Mouse (Mus musculus) stomach, embryonic 16.5 days (tissue): ENCODE measurements at regions not wholly inside any gene's neighbourhood (a gene's known extent, or its start where the extent isn't known, plus 50 kb on each side); places are given as distances from the start of the nearest gene placed in this dataset.

Experiments used
- ATAC-seq: fragments of 200-750 bp; cut with Nextera tagmentation; 2 replicates; pipeline ENCODE4 v1.8.0; 2017; ENCODE audit warnings: moderate number of reproducible peaks, moderate TSS enrichment; ENCODE audit not compliant: insufficient read depth, low FRiP score
- H3K27ac ChIP-seq: fragments of 300-500 bp; sonication (generic); 2 replicates; pipeline ENCODE4 v1.5.1; 2014; ENCODE audit warnings: low read length
- H3K27me3 ChIP-seq: fragments of 300-500 bp; sonication (generic); 2 replicates; pipeline ENCODE4 v1.6.1; 2014; ENCODE audit warnings: low read length, control low read depth, mixed read lengths; ENCODE audit not compliant: control insufficient read depth, insufficient read depth
- H3K36me3 ChIP-seq: fragments of 300-500 bp; sonication (generic); 2 replicates; pipeline ENCODE4 v1.6.1; 2014; ENCODE audit warnings: low read length; ENCODE audit not compliant: control insufficient read depth, insufficient read depth
- H3K4me1 ChIP-seq: fragments of 300-500 bp; sonication (generic); 2 replicates; pipeline ENCODE4 v1.6.1; 2014; ENCODE audit warnings: low read length, control low read depth, mixed read lengths; ENCODE audit not compliant: control insufficient read depth, insufficient read depth
- H3K4me2 ChIP-seq: fragments of 300-500 bp; sonication (generic); 2 replicates; pipeline ENCODE4 v1.6.1; 2014; ENCODE audit warnings: low read depth, low read length, mixed read lengths
- H3K4me3 ChIP-seq: fragments of 300-500 bp; sonication (generic); replicated peaks from 2 replicates; pipeline ENCODE4 v1.5.1; 2014; ENCODE audit warnings: mild to moderate bottlenecking, low read length
- H3K9ac ChIP-seq: fragments of 300-500 bp; sonication (generic); 2 replicates; pipeline ENCODE4 v1.6.1; 2014; ENCODE audit warnings: low read length
- H3K9me3 ChIP-seq: fragments of 300-500 bp; sonication (generic); replicated peaks from 2 replicates; pipeline ENCODE4 v1.6.1; 2016; ENCODE audit warnings: low read length, control low read depth; ENCODE audit not compliant: control insufficient read depth
- WGBS: fragments of 180-500 bp; shearing (Covaris S2); extraction: QIAGEN DNeasy Blood & Tissue Kit; methylation state at CpG from one replicate; pipeline ENCODE4 v1.1.7; 2014; 5-methylcytosine and 5-hydroxymethylcytosine counted together

GRCm38 (mm10) chr6:31169868-31170600 is 211.2 kb upstream of the Klf14 start:
- Histone ChIP-seq H3K27ac (no peak overlapping the region), H3K36me3 (no peaks in the 10 kb centered on the region), H3K27me3 (no peaks in the 10 kb centered on the region), H3K4me1 (no peaks in the 10 kb centered on the region), H3K4me3 (no peak overlapping the region), H3K4me2 (no peak overlapping the region), H3K9me3 (no peaks in the 10 kb centered on the region), H3K9ac (no peak overlapping the region)
- WGBS, result 39% methylated on average over 9 of the region's 9 CpGs
- ATAC-seq, result no peak

DNA sequence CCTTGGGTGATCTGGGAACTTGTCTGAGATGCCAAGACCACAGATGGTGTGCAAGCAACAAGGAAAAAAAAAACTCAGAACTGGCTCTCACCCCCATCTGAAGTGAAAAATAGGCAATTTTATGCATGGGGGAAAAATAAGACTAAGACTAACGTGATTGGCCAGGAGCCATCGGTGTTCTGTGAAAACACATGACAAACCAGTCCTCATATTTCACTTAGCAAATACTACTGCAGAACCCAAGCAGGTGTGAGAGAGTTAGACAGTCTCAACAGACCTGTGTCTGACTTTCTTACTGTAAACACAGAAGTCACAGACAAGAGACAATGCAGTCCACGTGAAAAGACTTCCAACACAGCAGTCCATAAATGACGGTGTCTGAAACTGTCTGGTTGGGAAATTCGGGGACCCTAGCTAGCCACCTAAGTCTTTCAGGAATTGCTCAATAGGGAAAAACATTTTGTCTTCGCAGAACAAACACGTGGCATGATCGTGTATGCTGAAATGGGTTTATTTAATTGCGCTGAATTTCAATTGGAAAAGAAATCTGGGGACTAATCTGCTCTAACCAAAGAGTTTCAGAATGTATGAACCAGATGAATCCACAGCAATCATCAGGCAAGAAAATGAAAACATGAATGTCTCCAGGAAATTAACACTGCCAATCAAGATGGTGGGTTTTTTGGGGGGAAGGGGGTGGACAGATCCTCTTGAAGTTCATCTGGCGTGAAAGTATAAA is 213.1 kb upstream of the Klf14 start:
- no peak overlapping the region for H3K4me3 ChIP-seq
- WGBS, result 73% methylated on average over 10 of the region's 10 CpGs
- no peaks in the 10 kb centered on the region for H3K27me3 ChIP-seq
- H3K4me1 ChIP-seq, result no peaks in the 10 kb centered on the region
- H3K36me3 ChIP-seq, result no peaks in the 10 kb centered on the region
- no peak overlapping the region for H3K9ac ChIP-seq
- H3K27ac ChIP-seq, result no peak overlapping the region
- no peak for ATAC-seq
- no peaks in the 10 kb centered on the region for H3K9me3 ChIP-seq
- H3K4me2 ChIP-seq, result no peak overlapping the region

- H3K9ac ChIP-seq, result no peak overlapping the region
- H3K36me3 ChIP-seq, result no peaks in the 10 kb centered on the region
- no peak overlapping the region for H3K27ac ChIP-seq
- H3K4me3 ChIP-seq, result no peak overlapping the region
- no peaks in the 10 kb centered on the region for H3K4me1 ChIP-seq
- 78% methylated on average over 6 of the region's 6 CpGs for WGBS
- no peaks in the 10 kb centered on the region for H3K27me3 ChIP-seq
- no peak for ATAC-seq
- H3K9me3 ChIP-seq, result no peaks in the 10 kb centered on the region
- no peak overlapping the region for H3K4me2 ChIP-seq
These were observed 216.9 kb upstream of the Klf14 start for GRCm38 (mm10) chr6:31175769-31176168.

DNA sequence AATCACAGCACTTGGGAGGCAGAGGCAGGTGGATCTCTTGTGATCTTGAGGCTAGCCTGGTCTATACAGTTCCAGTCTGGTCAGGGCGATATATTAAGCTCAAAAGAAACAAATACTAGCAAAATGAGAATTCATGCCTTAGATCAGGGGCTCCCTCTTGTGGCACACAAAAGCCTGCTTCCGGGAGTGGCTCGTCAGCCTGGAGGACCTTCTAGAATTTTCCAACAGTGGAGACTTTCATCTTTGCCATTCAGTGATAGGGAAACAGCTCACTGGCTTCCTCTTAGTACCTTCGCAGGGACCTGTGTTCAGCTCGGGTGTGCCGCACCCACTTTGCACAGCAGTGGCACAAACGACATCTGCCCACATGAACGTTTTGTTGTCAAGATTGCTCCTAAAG is 217.5 kb upstream of the Klf14 start:
- H3K9ac ChIP-seq, result no peak overlapping the region
- no peaks in the 10 kb centered on the region for H3K9me3 ChIP-seq
- no peaks in the 10 kb centered on the region for H3K36me3 ChIP-seq
- no peak for ATAC-seq
- WGBS, result 69% methylated on average over 8 of the region's 8 CpGs
- H3K27ac ChIP-seq, result no peak overlapping the region
- H3K27me3 ChIP-seq, result no peaks in the 10 kb centered on the region
- no peaks in the 10 kb centered on the region for H3K4me1 ChIP-seq
- no peak overlapping the region for H3K4me2 ChIP-seq
- H3K4me3 ChIP-seq, result no peak overlapping the region

DNA sequence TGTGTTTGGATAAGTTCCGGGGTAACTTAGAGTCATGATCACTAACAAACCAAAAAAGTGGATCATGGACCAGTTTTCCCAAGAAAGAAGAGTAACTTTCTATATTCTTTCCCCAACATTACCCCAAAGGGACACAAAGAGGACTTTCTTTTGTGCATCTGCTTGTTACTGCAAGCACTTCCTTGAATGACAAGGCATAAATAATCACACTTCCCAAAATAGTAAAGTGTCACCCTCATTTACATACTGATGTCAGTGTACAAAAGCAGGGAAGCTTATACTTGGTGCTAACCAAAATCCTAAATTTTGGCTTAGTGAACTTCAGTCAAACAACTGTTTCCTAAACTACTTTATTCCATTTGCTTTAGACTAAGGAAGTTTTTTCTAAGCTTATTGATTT is 218.0 kb upstream of the Klf14 start:
- no peak overlapping the region for H3K9ac ChIP-seq
- H3K9me3 ChIP-seq, result no peaks in the 10 kb centered on the region
- no peaks in the 10 kb centered on the region for H3K4me1 ChIP-seq
- H3K27ac ChIP-seq, result no peak overlapping the region
- H3K4me2 ChIP-seq, result no peak overlapping the region
- no peak overlapping the region for H3K4me3 ChIP-seq
- H3K36me3 ChIP-seq, result no peaks in the 10 kb centered on the region
- ATAC-seq, result no peak
- WGBS, result 88% methylated on average over 1 of the region's 1 CpGs
- no peaks in the 10 kb centered on the region for H3K27me3 ChIP-seq

DNA sequence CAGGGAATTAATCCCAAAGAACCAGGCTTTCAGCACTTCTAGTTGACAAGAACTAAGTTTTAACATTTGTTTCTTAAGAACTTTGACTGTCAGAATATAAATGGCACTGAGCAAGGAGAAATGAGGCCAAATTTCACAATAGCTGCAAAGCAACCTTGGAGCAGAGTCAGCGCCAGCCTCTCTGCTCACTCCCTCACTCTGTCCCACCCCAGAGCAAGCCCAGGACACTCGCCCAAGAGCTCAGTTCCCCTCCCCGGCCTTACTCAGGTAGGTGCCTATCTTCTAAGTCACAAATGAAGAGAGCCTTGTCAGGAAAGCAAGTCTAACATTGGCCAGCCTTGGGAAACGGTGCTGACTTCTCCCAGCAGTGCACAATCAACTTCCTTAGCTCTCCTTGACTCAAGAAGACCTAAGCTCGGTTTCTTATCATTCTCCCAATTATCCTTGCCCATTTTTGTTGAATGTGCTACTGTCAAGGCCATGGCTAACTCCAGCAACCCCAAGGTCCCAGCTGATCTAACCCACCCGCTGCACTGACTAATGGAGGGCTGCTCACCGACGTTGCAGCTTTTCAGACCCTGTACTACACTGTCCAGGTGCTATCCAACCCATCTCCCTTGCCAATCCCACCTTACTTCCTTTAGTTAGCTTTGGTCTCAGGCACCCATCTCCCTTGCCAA is 219.5 kb upstream of the Klf14 start:
- WGBS, result 75% methylated on average over 8 of the region's 8 CpGs
- no peak overlapping the region for H3K4me2 ChIP-seq
- no peaks in the 10 kb centered on the region for H3K9me3 ChIP-seq
- H3K9ac ChIP-seq, result no peak overlapping the region
- H3K36me3 ChIP-seq, result no peaks in the 10 kb centered on the region
- no peaks in the 10 kb centered on the region for H3K4me1 ChIP-seq
- ATAC-seq, result no peak
- no peak overlapping the region for H3K4me3 ChIP-seq
- no peaks in the 10 kb centered on the region for H3K27me3 ChIP-seq
- H3K27ac ChIP-seq, result no peak overlapping the region

DNA sequence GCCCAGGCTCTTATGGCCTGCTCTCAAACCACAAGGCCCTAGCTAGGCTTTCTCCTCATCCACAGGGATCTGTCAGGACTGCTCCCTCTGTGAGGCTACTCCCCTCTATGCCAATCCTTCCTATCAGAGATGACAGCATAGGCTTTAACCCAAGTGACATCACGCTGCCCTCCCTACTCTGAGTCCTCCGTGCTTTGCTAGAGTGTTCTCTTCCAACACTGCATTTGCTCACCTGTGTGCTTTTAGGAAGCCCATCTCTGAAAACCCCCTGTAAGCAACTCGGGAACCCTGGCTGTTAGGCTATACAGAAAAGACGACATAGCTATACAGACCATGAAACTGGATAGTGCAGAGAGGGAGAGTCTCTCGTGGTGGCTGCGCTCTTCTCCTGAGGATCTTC is 216.3 kb upstream of the Mkln1 start:
- no peak overlapping the region for H3K27ac ChIP-seq
- no peaks in the 10 kb centered on the region for H3K9me3 ChIP-seq
- H3K36me3 ChIP-seq, result no peaks in the 10 kb centered on the region
- no peaks in the 10 kb centered on the region for H3K27me3 ChIP-seq
- no peak for ATAC-seq
- no peaks in the 10 kb centered on the region for H3K4me1 ChIP-seq
- H3K9ac ChIP-seq, result no peak overlapping the region
- WGBS, result 78% methylated on average over 6 of the region's 6 CpGs
- H3K4me3 ChIP-seq, result no peak overlapping the region
- no peak overlapping the region for H3K4me2 ChIP-seq

- H3K4me1 ChIP-seq, result no peaks in the 10 kb centered on the region
- H3K9ac ChIP-seq, result no peak overlapping the region
- 28% methylated on average over 5 of the region's 5 CpGs for WGBS
- H3K36me3 ChIP-seq, result no peaks in the 10 kb centered on the region
- no peak overlapping the region for H3K27ac ChIP-seq
- no peak for ATAC-seq
- H3K4me3 ChIP-seq, result no peak overlapping the region
- H3K27me3 ChIP-seq, result no peaks in the 10 kb centered on the region
- H3K9me3 ChIP-seq, result no peaks in the 10 kb centered on the region
- no peak overlapping the region for H3K4me2 ChIP-seq
These were observed 215.4 kb upstream of the Mkln1 start for GRCm38 (mm10) chr6:31183127-31183526.

- WGBS, result 72% methylated on average over 7 of the region's 7 CpGs
These were observed 214.0 kb upstream of the Mkln1 start for GRCm38 (mm10) chr6:31184554-31184953.

More at GRCm38 (mm10) chr6:31184554-31184953, 214.0 kb upstream of the Mkln1 start:
- H3K4me3 ChIP-seq, result no peak overlapping the region
- H3K4me2 ChIP-seq, result no peak overlapping the region
- no peak for ATAC-seq
- no peaks in the 10 kb centered on the region for H3K27me3 ChIP-seq
- no peaks in the 10 kb centered on the region for H3K9me3 ChIP-seq
- H3K4me1 ChIP-seq, result no peaks in the 10 kb centered on the region
- no peaks in the 10 kb centered on the region for H3K36me3 ChIP-seq
- H3K9ac ChIP-seq, result no peak overlapping the region
- H3K27ac ChIP-seq, result no peak overlapping the region
